Mouse (Mus musculus) brown adipose tissue, adult 24 weeks (tissue): ENCODE results near the gene Crybg2. TPM values are rescaled to one million over a fixed set of nuclear protein-coding genes. Genes with fewer than 3 reads are reported as not detected.
A peak's percentile ranks its signal among the peaks of the same experiment; 100 is the strongest.

Experiments
- H3K27ac ChIP-seq: fragments of 200-500 bp; replicated peaks from 2 replicates; pipeline ENCODE4 v1.5.1; 2012; ENCODE audit warnings: low read depth, mild to moderate bottlenecking, low read length
- H3K4me1 ChIP-seq: fragments of 200-500 bp; 2 replicates; pipeline ENCODE4 v1.6.1; 2012; ENCODE audit warnings: low read length, mixed read lengths; ENCODE audit not compliant: control insufficient read depth, insufficient read depth, insufficient read length
- H3K4me3 ChIP-seq: fragments of 200-500 bp; 2 replicates; pipeline ENCODE4 v1.5.1; 2012; ENCODE audit warnings: low read depth, mild to moderate bottlenecking, low read length, moderate library complexity; ENCODE audit not compliant: insufficient read depth
- polyA plus RNA-seq: library from polyadenylated mRNA; stranded (reverse); fragments of >200 nt; gene quantifications from 2 replicates; pipeline ENCODE4 v1.2.4, GENCODE M21; 2012; ENCODE audit not compliant: missing spikeins, insufficient read depth, insufficient read length

The Crybg2 gene
- polyA plus RNA-seq, 1 experiment, result not detected

DNA sequence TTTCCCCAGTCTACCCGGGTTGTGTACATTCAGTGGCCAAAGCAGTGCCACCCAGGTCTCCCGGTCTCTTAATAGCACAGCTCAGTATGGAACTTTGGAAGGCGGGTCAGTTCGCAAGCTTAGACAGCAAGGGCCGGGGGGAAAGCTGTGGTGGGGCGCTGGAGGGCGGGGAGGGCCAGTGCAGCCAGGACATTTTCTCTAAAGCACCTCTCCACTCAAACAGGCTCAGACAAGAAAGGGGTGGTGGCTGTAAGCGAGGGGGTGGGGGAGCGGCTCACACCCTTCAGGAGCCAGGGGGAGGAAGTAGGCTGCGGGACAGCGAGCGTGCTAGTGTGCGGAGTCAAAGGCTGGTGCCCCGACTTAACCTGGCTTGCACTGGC, 68.4 kb downstream of the Crybg2 start:
- H3K4me1 ChIP-seq, result peaks cover 11% of the 10 kb centered on the region; the same call in 1 of the 2 replicates
- H3K4me3 ChIP-seq, result peak overlapping the region; percentile 90
- peak overlapping the region; percentile 71 for H3K27ac ChIP-seq

DNA sequence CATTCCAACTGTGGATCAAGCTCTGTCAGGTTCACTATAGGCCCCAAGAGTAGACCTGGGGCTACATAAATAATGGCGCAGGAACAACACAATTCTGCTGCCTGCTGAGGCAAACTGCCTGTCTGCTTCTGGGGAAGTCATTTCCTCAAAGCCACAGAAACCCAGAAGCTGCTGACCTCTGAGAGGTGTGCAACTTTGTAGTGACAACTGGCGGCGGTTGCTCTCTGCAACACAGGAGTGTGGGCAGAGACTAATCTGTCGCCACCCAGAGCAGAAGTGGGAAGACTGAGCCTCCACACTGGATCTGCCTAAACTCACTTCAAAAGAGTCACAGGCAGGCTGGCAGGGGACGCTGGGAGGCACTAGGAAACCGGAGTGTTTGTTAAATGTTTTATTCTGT, 68.9 kb downstream of the Crybg2 start:
- Histone ChIP-seq H3K27ac (peak overlapping the region; percentile 55), H3K4me1 (peaks cover 11% of the 10 kb centered on the region; the same call in 1 of the 2 replicates), H3K4me3 (peak overlapping the region; percentile 90)

DNA sequence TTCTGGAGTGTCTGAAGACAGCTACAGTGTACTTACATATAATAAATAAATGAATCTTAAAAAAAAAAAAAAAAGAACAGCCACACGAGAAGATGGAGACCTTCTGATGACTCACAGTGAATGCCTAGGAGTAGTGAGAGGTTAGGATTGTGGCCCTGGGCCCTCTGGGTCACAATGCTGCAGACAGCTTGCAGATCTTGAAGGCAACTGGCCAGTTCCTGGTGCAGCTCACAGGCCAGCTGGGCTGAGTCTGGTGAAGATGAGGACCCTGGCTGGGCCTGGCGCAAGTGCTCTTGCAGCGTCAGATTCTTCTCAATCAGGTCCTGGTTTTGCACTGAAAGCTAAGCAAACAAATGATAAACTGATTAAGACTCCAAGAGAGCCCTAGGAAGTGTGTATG, 71.5 kb downstream of the Crybg2 start:
- Histone ChIP-seq H3K27ac (no peak overlapping the region), H3K4me3 (no peak overlapping the region)

DNA sequence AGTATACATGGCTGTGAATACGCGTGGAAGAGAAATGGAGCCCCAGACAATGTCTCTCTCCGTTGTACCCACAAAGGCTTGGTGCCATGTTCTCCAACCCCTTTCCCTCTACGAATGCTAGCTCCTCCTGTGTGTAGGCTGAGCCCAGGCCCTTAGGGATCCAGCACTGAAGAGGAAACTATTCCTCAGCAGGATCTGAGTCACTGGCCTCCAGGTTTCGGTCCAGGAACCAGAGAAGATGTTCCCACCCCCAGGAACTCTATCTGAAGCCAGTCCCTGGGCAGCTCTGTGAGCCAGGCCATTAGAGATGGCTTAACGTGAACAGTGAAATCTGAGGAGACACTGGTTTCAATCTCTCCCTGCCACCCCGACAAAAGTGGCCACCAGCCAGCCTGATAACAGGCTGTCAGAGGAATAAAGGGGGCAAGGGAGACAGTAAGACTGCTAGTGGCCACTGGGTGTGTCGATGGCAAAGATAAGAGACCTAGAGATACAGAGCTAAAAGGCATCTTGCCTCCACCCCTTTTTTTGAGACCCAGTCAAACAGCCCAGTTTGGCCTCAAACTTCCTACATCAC, 72.0 kb downstream of the Crybg2 start:
- H3K4me3 ChIP-seq, result no peak overlapping the region
- H3K4me1 ChIP-seq, result peaks cover 6% of the 10 kb centered on the region; the same call in 1 of the 2 replicates
- no peak overlapping the region for H3K27ac ChIP-seq

More for the DNA sequence above, 71.5 kb downstream of the Crybg2 start:
- peaks cover 11% of the 10 kb centered on the region; the same call in 1 of the 2 replicates for H3K4me1 ChIP-seq

DNA sequence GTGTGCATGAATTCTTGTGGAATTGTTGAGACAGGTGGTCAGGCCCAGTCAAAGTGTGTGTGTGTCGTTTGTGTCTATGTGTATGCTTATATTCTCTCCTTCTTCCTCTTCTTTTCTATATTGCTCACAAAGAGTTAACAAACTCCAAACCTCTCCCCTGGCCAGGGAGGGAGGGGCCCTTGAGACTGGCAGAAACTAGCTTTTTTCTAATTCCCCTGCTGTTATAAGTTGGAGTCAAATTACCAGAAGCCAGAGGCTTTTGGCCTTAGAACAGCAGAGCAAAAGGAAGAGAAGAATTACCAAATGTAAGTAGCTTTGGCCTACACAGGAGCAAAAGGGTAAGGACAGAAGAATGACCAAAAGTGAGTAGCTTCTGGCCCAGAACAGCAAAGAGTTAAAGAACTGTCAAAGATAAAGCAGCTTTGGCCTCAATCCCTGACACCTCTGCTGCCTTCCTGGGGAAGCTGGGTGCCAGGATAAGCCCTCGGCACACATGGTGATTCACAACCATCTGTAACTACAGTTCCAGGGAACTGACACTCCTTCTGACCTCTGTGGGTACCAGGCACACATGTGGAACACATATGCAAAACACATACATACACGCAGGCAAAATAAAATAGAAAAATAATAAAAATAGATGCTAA, 75.8 kb downstream of the Crybg2 start:
- no peak overlapping the region; the same call in 1 of the 2 replicates for H3K27ac ChIP-seq
- H3K4me1 ChIP-seq, result no peaks in the 10 kb centered on the region
- H3K4me3 ChIP-seq, result no peak overlapping the region

DNA sequence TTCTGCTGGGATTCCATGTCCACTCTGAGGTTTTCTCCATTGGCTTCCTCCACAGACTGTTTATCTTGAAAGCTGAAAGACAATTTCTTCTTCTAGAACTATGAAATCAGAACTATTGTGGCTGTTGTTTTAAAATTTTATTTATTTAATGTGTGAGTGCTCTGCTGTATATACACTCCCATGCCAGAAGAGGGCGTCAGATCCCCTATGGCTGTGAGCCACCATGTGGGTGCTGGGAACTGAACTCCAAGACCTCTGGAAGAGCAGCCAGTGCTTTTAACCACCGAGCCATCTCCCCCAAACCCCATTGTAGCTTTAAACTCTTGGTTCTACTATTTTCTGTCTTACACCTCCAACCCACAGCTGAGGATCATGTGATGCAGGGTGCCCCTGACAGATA, 78.2 kb downstream of the Crybg2 start:
- no peak overlapping the region for H3K4me3 ChIP-seq
- no peak overlapping the region for H3K27ac ChIP-seq
- no peaks in the 10 kb centered on the region for H3K4me1 ChIP-seq

Other genes with a start within 250 kb of the Crybg2 start
- 3.3 and 4.2 TPM in 2 replicates for gene Rps6ka1, start 173.0 kb upstream of the Crybg2 start, polyA plus RNA-seq
- gene Hmgn2, start 92.2 kb upstream of the Crybg2 start, polyA plus RNA-seq, result 63.7 and 65.2 TPM in 2 replicates
- 17.2 and 19.6 TPM in 2 replicates for gene Dhdds, start 59.9 kb upstream of the Crybg2 start, polyA plus RNA-seq
- gene Lin28a, start 42.0 kb upstream of the Crybg2 start, polyA plus RNA-seq, result not detected in 2 replicates
- not detected in 2 replicates for gene Zfp683, start 7.0 kb upstream of the Crybg2 start, polyA plus RNA-seq
- 14.0 and 16.8 TPM in 2 replicates for gene Cd52, start 34.3 kb downstream of the Crybg2 start, polyA plus RNA-seq
- gene Ubxn11, start 41.8 kb downstream of the Crybg2 start, polyA plus RNA-seq, result 2.1 TPM in 1 of 2 replicates, not detected in the other
- 39.0 and 44.7 TPM in 2 replicates for gene Sh3bgrl3, start 68.0 kb downstream of the Crybg2 start, polyA plus RNA-seq
- 4.9 and 10.0 TPM in 2 replicates for gene Cep85, start 126.3 kb downstream of the Crybg2 start, polyA plus RNA-seq
- not detected in 2 replicates for gene Gm7534, start 142.2 kb downstream of the Crybg2 start, polyA plus RNA-seq
- not detected in 2 replicates for gene Catsper4, start 166.6 kb downstream of the Crybg2 start, polyA plus RNA-seq
- gene Cnksr1, start 177.6 kb downstream of the Crybg2 start, polyA plus RNA-seq, result 0.63 TPM in 1 of 2 replicates, not detected in the other
- gene E130218I03Rik, start 182.8 kb downstream of the Crybg2 start, polyA plus RNA-seq, result not detected in 2 replicates
- gene Zfp593, start 184.8 kb downstream of the Crybg2 start, polyA plus RNA-seq, result 2.8 and 3.1 TPM in 2 replicates
- gene Gm30191, start 186.1 kb downstream of the Crybg2 start, polyA plus RNA-seq, result not detected in 2 replicates
- 2.5 and 2.8 TPM in 2 replicates for gene Grrp1, start 193.3 kb downstream of the Crybg2 start, polyA plus RNA-seq
- gene Pdik1l, start 227.1 kb downstream of the Crybg2 start, polyA plus RNA-seq, result 5.0 and 7.8 TPM in 2 replicates